Mouse (Mus musculus) C2C12 (cell line): ENCODE measurements at regions not wholly inside any gene's neighbourhood (a gene's known extent, or its start where the extent isn't known, plus 50 kb on each side); places are given as distances from the start of the nearest gene placed in this dataset.

Experiments
- H3K27me3 ChIP-seq: one replicate; pipeline ENCODE4 v1.6.1; 2011; ENCODE audit not compliant: control insufficient read depth, insufficient read depth, insufficient read length
- H3K36me3 ChIP-seq: one replicate; pipeline ENCODE4 v1.6.1; 2011; ENCODE audit not compliant: control insufficient read depth, insufficient read depth
- H3K4me3 ChIP-seq: one replicate; pipeline ENCODE4 v1.5.1; 2011; ENCODE audit warnings: mild to moderate bottlenecking, control low read depth; ENCODE audit not compliant: poor library complexity, insufficient read depth, severe bottlenecking
- H3K79me2 ChIP-seq: one replicate; pipeline ENCODE4 v1.6.1; 2011; ENCODE audit not compliant: control insufficient read depth, insufficient read depth
- H3K79me3 ChIP-seq: one replicate; pipeline ENCODE4 v1.6.1; 2011; ENCODE audit warnings: low read depth, control low read depth
- H3ac ChIP-seq: one replicate; pipeline ENCODE3; 2011; ENCODE audit warnings: low read depth; ENCODE audit not compliant: control insufficient read depth, insufficient read length
- CEBPB ChIP-seq: IDR thresholded peaks from one replicate; pipeline ENCODE4 v1.6.1; 2011; ENCODE audit warnings: low read depth, mild to moderate bottlenecking, control low read depth, moderate library complexity
- CTCF ChIP-seq: IDR thresholded peaks from one replicate; pipeline ENCODE4 v1.5.1; 2011; ENCODE audit not compliant: control insufficient read depth, insufficient read depth, insufficient read length
- FOSL1 ChIP-seq: IDR thresholded peaks from one replicate; pipeline ENCODE4 v1.8.0; 2011; ENCODE audit warnings: mild to moderate bottlenecking, low read length; ENCODE audit not compliant: poor library complexity, insufficient read depth, severe bottlenecking
- MAX ChIP-seq: IDR thresholded peaks from one replicate; pipeline ENCODE4 v1.6.1; 2011; ENCODE audit warnings: mild to moderate bottlenecking, control low read depth
- MYOD1 ChIP-seq: IDR thresholded peaks from one replicate; pipeline ENCODE4 v1.6.1; 2011; ENCODE audit warnings: low read depth; ENCODE audit not compliant: control insufficient read depth, insufficient read length
- MYOG ChIP-seq: IDR thresholded peaks from one replicate; pipeline ENCODE4 v1.6.1; 2011; ENCODE audit not compliant: control insufficient read depth, insufficient read length; ENCODE audit errors: extremely low read depth
- USF1 ChIP-seq: IDR thresholded peaks from one replicate; pipeline ENCODE4 v1.6.1; 2011; ENCODE audit warnings: low read depth, mild to moderate bottlenecking, control low read depth, moderate library complexity

- TF ChIP-seq USF1 (no peak), MYOG (no peak), MYOD1 (no peak), CTCF (no peak), CEBPB (no peak), FOSL1 (no peak), MAX (no peak)
- Histone ChIP-seq H3K27me3 (no peaks in the 10 kb centered on the region), H3K36me3 (no peaks in the 10 kb centered on the region), H3ac (no peak overlapping the region), H3K4me3 (no peak overlapping the region), H3K79me2 (no peaks in the 10 kb centered on the region), H3K79me3 (no peaks in the 10 kb centered on the region)
Measured at GRCm38 (mm10) chr14:25253016-25253850, 205.8 kb upstream of the Zmiz1 start.

GRCm38 (mm10) chr14:25263121-25263520, 195.9 kb upstream of the Zmiz1 start:
- Histone ChIP-seq H3K79me3 (no peaks in the 10 kb centered on the region), H3K27me3 (no peaks in the 10 kb centered on the region), H3K36me3 (no peaks in the 10 kb centered on the region), H3K4me3 (no peak overlapping the region), H3K79me2 (no peaks in the 10 kb centered on the region), H3ac (no peak overlapping the region)
- TF ChIP-seq CEBPB (no peak), FOSL1 (no peak), MYOG (no peak), CTCF (no peak), MYOD1 (no peak), MAX (no peak), USF1 (no peak)

- Histone ChIP-seq H3K36me3 (no peaks in the 10 kb centered on the region), H3K27me3 (no peaks in the 10 kb centered on the region), H3K79me3 (no peaks in the 10 kb centered on the region), H3ac (no peak overlapping the region), H3K4me3 (no peak overlapping the region), H3K79me2 (no peaks in the 10 kb centered on the region)
- no peak for TF ChIP-seq FOSL1
- TF ChIP-seq MYOG, result no peak
- no peak for TF ChIP-seq MYOD1
- no peak for TF ChIP-seq MAX
- no peak for TF ChIP-seq CTCF
- no peak for TF ChIP-seq USF1
- TF ChIP-seq CEBPB, result no peak
Measured at GRCm38 (mm10) chr14:25266846-25267245, 192.1 kb upstream of the Zmiz1 start.

DNA sequence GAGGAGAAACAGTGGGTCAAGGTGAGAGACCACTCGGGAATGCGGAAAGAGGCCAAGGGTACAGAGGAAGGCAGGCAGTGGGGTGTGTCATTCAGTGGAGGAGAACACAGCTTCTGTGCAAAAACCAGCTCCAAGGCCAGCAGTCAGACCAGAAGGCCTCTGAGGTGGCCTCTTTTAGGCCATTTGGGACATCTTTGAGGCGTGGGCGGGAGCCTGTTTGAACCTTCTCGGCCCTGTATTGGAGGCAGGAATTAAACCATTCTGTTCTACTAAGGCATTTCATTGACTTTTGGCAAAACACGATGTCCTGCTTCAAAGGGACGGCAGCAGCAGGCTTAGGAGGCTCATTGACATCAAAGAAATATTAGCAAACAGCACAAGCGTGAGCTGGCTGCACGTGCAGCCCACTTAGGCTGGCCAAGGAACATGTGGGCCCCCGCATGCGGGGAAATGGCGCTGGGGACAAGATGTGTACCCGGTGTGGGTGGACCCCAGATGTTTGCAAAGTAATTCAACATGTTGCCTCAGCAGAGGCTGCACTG, 190.8 kb upstream of the Zmiz1 start:
- Histone ChIP-seq H3K79me3 (no peaks in the 10 kb centered on the region), H3K36me3 (no peaks in the 10 kb centered on the region), H3K4me3 (no peak overlapping the region), H3ac (no peak overlapping the region), H3K79me2 (no peaks in the 10 kb centered on the region), H3K27me3 (no peaks in the 10 kb centered on the region)
- TF ChIP-seq MAX (no peak), USF1 (no peak), MYOG (no peak), FOSL1 (no peak), CTCF (no peak), CEBPB (no peak), MYOD1 (no peak)

GRCm38 (mm10) chr14:25270227-25270876, 188.6 kb upstream of the Zmiz1 start:
- Histone ChIP-seq H3K27me3 (no peaks in the 10 kb centered on the region), H3K36me3 (no peaks in the 10 kb centered on the region), H3K79me3 (no peaks in the 10 kb centered on the region), H3ac (no peak overlapping the region), H3K4me3 (no peak overlapping the region), H3K79me2 (no peaks in the 10 kb centered on the region)
- no peak for TF ChIP-seq MYOD1
- no peak for TF ChIP-seq CEBPB
- no peak for TF ChIP-seq MAX
- TF ChIP-seq CTCF, result no peak
- TF ChIP-seq MYOG, result no peak
- no peak for TF ChIP-seq FOSL1
- no peak for TF ChIP-seq USF1
